Comparison of ENCODE assay signal across 8 mouse cellular contexts in the genomic region with DNA sequence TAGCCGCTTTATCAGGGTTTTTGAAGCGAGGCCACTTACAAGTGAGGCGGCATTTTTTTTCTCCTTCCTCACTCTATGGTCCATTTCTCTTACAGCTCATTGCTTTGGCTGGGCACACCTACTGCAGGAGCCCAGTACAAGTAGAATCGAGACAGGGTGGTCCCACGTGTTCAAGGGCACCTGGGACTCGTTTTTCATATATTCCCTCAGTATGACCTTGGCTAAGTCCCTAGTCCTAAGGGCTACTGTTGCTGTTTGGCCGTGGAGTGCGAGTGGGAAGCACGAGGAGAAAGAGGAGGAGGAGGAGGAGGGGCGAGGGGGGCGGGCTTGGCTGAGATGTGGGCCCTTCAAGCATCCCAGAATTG. TPM values are rescaled to one million over a fixed set of nuclear protein-coding genes. Genes with fewer than 3 reads are reported as not detected.
DNase-seq lines count a peak whose midpoint lies in the region; ATAC-seq and TF ChIP-seq lines count a peak whose summit lies in the region.

No protein-coding gene starts in this region.

- no peak for TF ChIP-seq CTCF in heart, postnatal 0 days (IDR thresholded peaks at IDR 0.05; ENCODE audit: low read depth)
- TF ChIP-seq CTCF in G1E (IDR thresholded peaks at IDR 0.05; ENCODE audit: low read depth, low read length), result no peak
- no peak for TF ChIP-seq CTCF in liver, postnatal 0 days (IDR thresholded peaks at IDR 0.05; ENCODE audit: low read depth)

- H3K27me3 ChIP-seq in heart, postnatal 0 days (ENCODE audit: control insufficient read depth, insufficient read depth, low read length), result no peaks in the 10 kb centered on the region
- H3K27me3 ChIP-seq in G1E (ENCODE audit: insufficient read depth, low read length), result no peaks in the 10 kb centered on the region
- H3K27me3 ChIP-seq in forebrain, embryonic 15.5 days, result no peaks in the 10 kb centered on the region
- H3K27me3 ChIP-seq in liver, postnatal 0 days (ENCODE audit: insufficient read depth, low read length), result no peaks in the 10 kb centered on the region

- peak overlapping the region; percentile 64 for H3K9ac ChIP-seq in heart, postnatal 0 days (replicated peaks; ENCODE audit: low read depth, low read length)
- H3K9ac ChIP-seq in forebrain, embryonic 15.5 days (replicated peaks), result peak overlapping the region; percentile 75
- H3K9ac ChIP-seq in liver, postnatal 0 days (replicated peaks), result peak overlapping the region; percentile 68

- TF ChIP-seq EP300 in heart, postnatal 0 days (IDR thresholded peaks at IDR 0.05; ENCODE audit: low read depth), result no peak
- no peak for TF ChIP-seq EP300 in liver, postnatal 0 days (IDR thresholded peaks at IDR 0.05; ENCODE audit: low read depth)

- peak; percentile 40 for ATAC-seq in heart, postnatal 0 days (ENCODE audit: insufficient read depth, low read depth)
- ATAC-seq in G1E (ENCODE audit: extremely low read depth, insufficient number of reproducible peaks, low FRiP score, poor library complexity, severe bottlenecking), result 0 out of 2 replicates have a peak, but pooled peaks have one; percentile 3
- ATAC-seq in forebrain, embryonic 15.5 days (replicated peaks), result no peak
- peak; percentile 28 for ATAC-seq in liver, postnatal 0 days

- H3K9me3 ChIP-seq in heart, postnatal 0 days (replicated peaks; ENCODE audit: control insufficient read depth, low read length), result no peaks in the 10 kb centered on the region
- H3K9me3 ChIP-seq in G1E (replicated peaks), result no peaks in the 10 kb centered on the region
- no peaks in the 10 kb centered on the region for H3K9me3 ChIP-seq in forebrain, embryonic 15.5 days
- H3K9me3 ChIP-seq in liver, postnatal 0 days (ENCODE audit: low read length), result no peaks in the 10 kb centered on the region

- peak overlapping the region; percentile 87 for H3K4me2 ChIP-seq in heart, postnatal 0 days (ENCODE audit: low read depth, low read length)
- peak overlapping the region; percentile 69 for H3K4me2 ChIP-seq in forebrain, embryonic 15.5 days (replicated peaks)
- H3K4me2 ChIP-seq in liver, postnatal 0 days (ENCODE audit: low read depth, low read length), result peak overlapping the region; percentile 81

- no peak overlapping the region for H3K27ac ChIP-seq in heart, postnatal 0 days (ENCODE audit: low read depth)
- no peak overlapping the region for H3K27ac ChIP-seq in forebrain, embryonic 15.5 days (replicated peaks)
- H3K27ac ChIP-seq in liver, postnatal 0 days (ENCODE audit: low read depth), result no peak overlapping the region

- DNase-seq in heart, postnatal 0 days (ENCODE audit: low spot score), result no peak
- no peak for DNase-seq in heart, adult 18-20 months
- no peak for DNase-seq in G1E (ENCODE audit: low spot score)
- no peak for DNase-seq in liver, postnatal 0 days
- no peak for DNase-seq in spleen, postnatal 14 days (ENCODE audit: low spot score in 2 of 2)
- DNase-seq in layer of hippocampus, adult 9-10 months (ENCODE audit: low spot score), result no peak
- no peak for DNase-seq in cerebellum, adult 9-11 months

- 13% methylated on average over 10 of the region's 11 CpGs for WGBS in heart, postnatal 0 days
- WGBS in forebrain, embryonic 15.5 days, result 13% methylated on average over 11 of the region's 11 CpGs
- WGBS in liver, postnatal 0 days (ENCODE audit: insufficient replicate concordance), result 33% methylated on average over 6 of the region's 11 CpGs

- peaks cover 3% of the 10 kb centered on the region; the same call in 1 of the 2 replicates for H3K4me1 ChIP-seq in heart, postnatal 0 days (ENCODE audit: control insufficient read depth, insufficient read depth)
- peaks cover 21% of the 10 kb centered on the region for H3K4me1 ChIP-seq in G1E (ENCODE audit: insufficient read depth, low read depth, low read length)
- H3K4me1 ChIP-seq in forebrain, embryonic 15.5 days, result 0 out of 2 replicates have a peak, but pooled peaks cover 11% of the 10 kb centered on the region
- H3K4me1 ChIP-seq in liver, postnatal 0 days (ENCODE audit: insufficient read depth), result no peaks in the 10 kb centered on the region; the same call in 1 of the 2 replicates

- H3K36me3 ChIP-seq in heart, postnatal 0 days (replicated peaks; ENCODE audit: control insufficient read depth, insufficient read depth, low read length), result no peaks in the 10 kb centered on the region
- no peaks in the 10 kb centered on the region for H3K36me3 ChIP-seq in G1E (replicated peaks)
- H3K36me3 ChIP-seq in forebrain, embryonic 15.5 days, result no peaks in the 10 kb centered on the region
- no peaks in the 10 kb centered on the region for H3K36me3 ChIP-seq in liver, postnatal 0 days (replicated peaks; ENCODE audit: insufficient read depth, low read length)

- peak overlapping the region; percentile 81 for H3K4me3 ChIP-seq in heart, postnatal 0 days (ENCODE audit: low read depth, low read length)
- peak overlapping the region; percentile 87 for H3K4me3 ChIP-seq in G1E (ENCODE audit: low read depth, low read length)
- peak overlapping the region; percentile 80 for H3K4me3 ChIP-seq in forebrain, embryonic 15.5 days
- H3K4me3 ChIP-seq in liver, postnatal 0 days (ENCODE audit: low read depth, low read length), result peak overlapping the region; percentile 66

RNA-seq across cellular contexts. Expression of a gene that starts 0.4 kb away (rescaled TPM):
- 3.3 and 5.9 TPM in 2 replicates for total RNA-seq in heart, postnatal 0 days (2014; rRNA removed; ENCODE audit: low replicate concordance)
- 2.2 and 2.4 TPM in 2 replicates for polyA plus RNA-seq in heart, postnatal 0 days (2015; fragmentation: Nextera tagmentation; extraction: Ambion mirVana)
- total RNA-seq in heart, adult 18-20 months (2021), result 1 to 10 TPM; 4.4 to 4.8 TPM
- total RNA-seq in G1E (2014; fragmentation: Nextera tagmentation) (8.8 and 14.8 TPM in 2 replicates), G1E (2017) (13.7 and 15.6 TPM in 2 replicates)
- polyA plus RNA-seq in G1E (2012), result 1.4 and 1.5 TPM in 2 replicates
- polyA plus RNA-seq in forebrain, embryonic 15.5 days (2015; fragmentation: Nextera tagmentation; extraction: Ambion mirVana), result 6.4 and 7.3 TPM in 2 replicates
- polyA plus RNA-seq in liver, postnatal 0 days (2015; fragmentation: Nextera tagmentation; extraction: Ambion mirVana), result 1.1 and 1.5 TPM in 2 replicates

RNA-seq across cellular contexts. Expression of a gene that starts 10.9 kb away (rescaled TPM):
- total RNA-seq in heart, postnatal 0 days (2014; rRNA removed; ENCODE audit: low replicate concordance), result 2.3 and 4.5 TPM in 2 replicates
- 3.4 and 3.6 TPM in 2 replicates for polyA plus RNA-seq in heart, postnatal 0 days (2015; fragmentation: Nextera tagmentation; extraction: Ambion mirVana)
- total RNA-seq in heart, adult 18-20 months (2021), result 1 to 10 TPM; 1.6 to 3.7 TPM
- total RNA-seq in G1E (2014; fragmentation: Nextera tagmentation) (4.4 and 10.9 TPM in 2 replicates), G1E (2017) (9.4 and 11.1 TPM in 2 replicates)
- polyA plus RNA-seq in G1E (2012), result 0.44 and 0.46 TPM in 2 replicates
- 15.7 and 17.8 TPM in 2 replicates for polyA plus RNA-seq in forebrain, embryonic 15.5 days (2015; fragmentation: Nextera tagmentation; extraction: Ambion mirVana)
- 2.0 and 2.5 TPM in 2 replicates for polyA plus RNA-seq in liver, postnatal 0 days (2015; fragmentation: Nextera tagmentation; extraction: Ambion mirVana)

RNA-seq across cellular contexts. Expression of a gene that starts 56.1 kb away (rescaled TPM):
- total RNA-seq in heart, postnatal 0 days (2014; rRNA removed; ENCODE audit: low replicate concordance), result 0.85 TPM in 1 of 2 replicates, not detected in the other
- polyA plus RNA-seq in heart, postnatal 0 days (2015; fragmentation: Nextera tagmentation; extraction: Ambion mirVana), result 0.40 and 0.41 TPM in 2 replicates
- total RNA-seq in heart, adult 18-20 months (2021), result under 1 TPM in 1 of 2 experiments, not detected in 1; 0.46 TPM
- not detected in 2 replicates for total RNA-seq in G1E (2014; fragmentation: Nextera tagmentation)
- total RNA-seq in G1E (2017), result 0.06 and 0.11 TPM in 2 replicates
- not detected in 2 replicates for polyA plus RNA-seq in G1E (2012)
- polyA plus RNA-seq in forebrain, embryonic 15.5 days (2015; fragmentation: Nextera tagmentation; extraction: Ambion mirVana), result 284 and 313 TPM in 2 replicates
- 0.21 and 0.25 TPM in 2 replicates for polyA plus RNA-seq in liver, postnatal 0 days (2015; fragmentation: Nextera tagmentation; extraction: Ambion mirVana)

Comparison
In these comparisons a context has a peak if more than half of its experiments do, and no peak if none do; other contexts are left out.
1. RNA of a gene that starts 56.1 kb away (polyA plus RNA-seq): 284 to 313 TPM in forebrain, embryonic 15.5 days; 0.40 to 0.41 TPM in heart, postnatal 0 days, 0.21 to 0.25 TPM in liver, postnatal 0 days and not detected in G1E; every median in the first group is over 100 times any median in the second.
2. Peak in every context shown above with its lines, with median percentiles within 50 percentile points of each other: H3K4me2 ChIP-seq, H3K4me3 ChIP-seq and H3K9ac ChIP-seq.